Mouse (Mus musculus) liver, adult 2 months (tissue): ENCODE measurements at regions not wholly inside any gene's neighbourhood (a gene's known extent, or its start where the extent isn't known, plus 50 kb on each side); places are given as distances from the start of the nearest gene placed in this dataset.

ENCODE experiments used
- CTCF ChIP-seq: fragments of 200-500 bp; IDR thresholded peaks from 2 replicates; pipeline ENCODE4 v1.5.1; 2011; ENCODE audit warnings: low read depth, low read length, control low read depth
- POLR2A ChIP-seq: fragments of 200-500 bp; IDR thresholded peaks from 2 replicates; pipeline ENCODE4 v1.6.1; 2011; ENCODE audit warnings: low read length, control low read depth; ENCODE audit not compliant: insufficient read depth; ENCODE audit errors: extremely low read depth

- TF ChIP-seq CTCF = no peak
- TF ChIP-seq POLR2A = no peak
Measured at GRCm38 (mm10) chr1:166942201-166942600, 59.0 kb upstream of the Fam78b start.
